Comparison of ENCODE assay signal across 12 mouse cellular contexts in genomic region chr3:89858888-89859287, GRCm38 (mm10). TPM values are rescaled to one million over a fixed set of nuclear protein-coding genes. Genes with fewer than 3 reads are reported as not detected.
DNase-seq lines count a peak whose midpoint lies in the region; ATAC-seq and TF ChIP-seq lines count a peak whose summit lies in the region.
"Had no signal": no experiment of that assay in that cellular context is flagged by ENCODE, and none has a peak within 500 bp of the region (broad histone marks: within the 10 kb centered on the region; RNA-seq: fewer than 3 reads in every experiment).

No protein-coding gene starts in this region.

- peak; percentile 63; the same call in 1 of the 2 replicates for ATAC-seq in hindbrain, embryonic 13.5 days (ENCODE audit: low FRiP score)
- no peak for ATAC-seq in monocyte, adult 5-6 weeks (replicated peaks; ENCODE audit: insufficient number of reproducible peaks, low FRiP score, low TSS enrichment, poor library complexity, severe bottlenecking)

- peak; percentile 44; the same call in 1 of the 2 replicates for TF ChIP-seq POLR2A in cortical plate, adult 2 months (IDR thresholded peaks at IDR 0.05; ENCODE audit: extremely low read depth, insufficient read depth, low read length)

- no peak for DNase-seq in hindbrain, embryonic 10.5 days (ENCODE audit: low spot score)
- peak; percentile 73 to 77 for DNase-seq in layer of hippocampus, adult 8-10 months (ENCODE audit: low spot score in 2 of 2)
- peak; percentile 70 to 79 for DNase-seq in left cerebral cortex, postnatal 36 days (ENCODE audit: low spot score in 2 of 2)
- DNase-seq in spleen, adult 12 weeks (ENCODE audit: low spot score), result no peak
- DNase-seq in cerebellum, postnatal 36 days, result no peak
- DNase-seq: adrenal gland, postnatal 14 days had no signal

- H3K27me3 ChIP-seq in hindbrain, embryonic 13.5 days, result no peaks in the 10 kb centered on the region
- no peaks in the 10 kb centered on the region for H3K27me3 ChIP-seq in hindbrain, embryonic 10.5 days (ENCODE audit: insufficient read depth, poor library complexity, severe bottlenecking)
- H3K27me3 ChIP-seq: heart, embryonic 15.5 days had no signal

- no peak overlapping the region for H3K27ac ChIP-seq in hindbrain, embryonic 13.5 days
- no peak overlapping the region for H3K27ac ChIP-seq in hindbrain, embryonic 10.5 days
- H3K27ac ChIP-seq in cortical plate, adult 2 months (ENCODE audit: insufficient read depth, low read length), result no peak overlapping the region
- H3K27ac ChIP-seq: heart, embryonic 15.5 days; macrophage had no signal

- H3K4me2 ChIP-seq in hindbrain, embryonic 13.5 days, result no peak overlapping the region
- H3K4me2 ChIP-seq: heart, embryonic 15.5 days; liver, embryonic 11.5 days had no signal

- no peak overlapping the region for H3K9ac ChIP-seq in hindbrain, embryonic 13.5 days
- H3K9ac ChIP-seq: heart, embryonic 15.5 days had no signal

- no peaks in the 10 kb centered on the region for H3K36me3 ChIP-seq in hindbrain, embryonic 13.5 days
- no peaks in the 10 kb centered on the region for H3K36me3 ChIP-seq in hindbrain, embryonic 10.5 days
- H3K36me3 ChIP-seq: heart, embryonic 15.5 days had no signal

- WGBS in hindbrain, embryonic 13.5 days, result 61% methylated on average over 8 of the region's 8 CpGs
- WGBS in hindbrain, embryonic 10.5 days, result 76% methylated on average over 8 of the region's 8 CpGs

- TF ChIP-seq CTCF in cortical plate, adult 2 months (IDR thresholded peaks at IDR 0.05; ENCODE audit: extremely low read depth, insufficient read depth, low read length), result no peak

- intact Hi-C loops in left cerebral cortex, postnatal 36 days (cut with DNase I), result loop anchor here (2.0 to 5.0 kb wide), 4 partner anchors 42 to 542 kb away; no protein-coding TSS in a partner anchor

- H3K9me3 ChIP-seq in hindbrain, embryonic 13.5 days, result no peaks in the 10 kb centered on the region
- H3K9me3 ChIP-seq in hindbrain, embryonic 10.5 days, result 0 out of 2 replicates have a peak, but pooled peaks cover 2% of the 10 kb centered on the region
- H3K9me3 ChIP-seq: heart, embryonic 15.5 days had no signal

- H3K4me1 ChIP-seq in hindbrain, embryonic 13.5 days (replicated peaks), result peaks cover 10% of the 10 kb centered on the region
- peaks cover 9% of the 10 kb centered on the region for H3K4me1 ChIP-seq in hindbrain, embryonic 10.5 days (replicated peaks)
- peaks cover 4% of the 10 kb centered on the region; the same call in 1 of the 2 replicates for H3K4me1 ChIP-seq in cortical plate, adult 2 months (ENCODE audit: control insufficient read depth, insufficient read depth, low read length)

- no peak overlapping the region for H3K4me3 ChIP-seq in hindbrain, embryonic 13.5 days
- H3K4me3 ChIP-seq in hindbrain, embryonic 10.5 days, result no peak overlapping the region
- no peak overlapping the region for H3K4me3 ChIP-seq in cortical plate, adult 2 months (ENCODE audit: insufficient read depth, low read length)
- H3K4me3 ChIP-seq: heart, embryonic 15.5 days had no signal

RNA-seq across cellular contexts. Expression of gene She, which starts 27.7 kb away (rescaled TPM):
- 1.7 and 2.1 TPM in 2 replicates for polyA plus RNA-seq in hindbrain, embryonic 13.5 days (2015; fragmentation: Nextera tagmentation; extraction: Ambion mirVana)
- 2.3 and 2.8 TPM in 2 replicates for polyA plus RNA-seq in hindbrain, embryonic 10.5 days (2016; fragmentation: Nextera tagmentation; extraction: Ambion mirVana)
- polyA plus RNA-seq in cortical plate, adult 2 months (2012; rRNA removed), result 2.2 TPM in 2 replicates
- 1 to 10 TPM; 2.9 to 5.3 (median 3.6) TPM for total RNA-seq in layer of hippocampus, adult 8-10 months (2022)
- total RNA-seq in left cerebral cortex, postnatal 36 days (2021), result 1 to 10 TPM; 2.9 to 4.0 TPM
- not detected in 3 replicates for total RNA-seq in monocyte, adult 5-6 weeks (2017)
- polyA plus RNA-seq: macrophage had no signal

RNA-seq across cellular contexts. Expression of gene Il6ra, which starts 54.1 kb away (rescaled TPM):
- 0.98 and 1.1 TPM in 2 replicates for polyA plus RNA-seq in hindbrain, embryonic 13.5 days (2015; fragmentation: Nextera tagmentation; extraction: Ambion mirVana)
- 0.52 and 1.5 TPM in 2 replicates for polyA plus RNA-seq in hindbrain, embryonic 10.5 days (2016; fragmentation: Nextera tagmentation; extraction: Ambion mirVana)
- 2.4 and 2.6 TPM in 2 replicates for polyA plus RNA-seq in cortical plate, adult 2 months (2012; rRNA removed)
- 1 to 10 TPM; 6.6 to 9.4 (median 8.1) TPM for total RNA-seq in layer of hippocampus, adult 8-10 months (2022)
- total RNA-seq in left cerebral cortex, postnatal 36 days (2021), result 1 to 10 TPM; 3.7 to 4.8 TPM
- 36.2 to 60.6 TPM (median 43.2 TPM) in 3 replicates for total RNA-seq in monocyte, adult 5-6 weeks (2017)

Comparison
In these comparisons a context has a peak if more than half of its experiments do, and no peak if none do; other contexts are left out.
1. DNase-seq: peak in layer of hippocampus, adult 8-10 months (2 of 2) and left cerebral cortex, postnatal 36 days (2 of 2); none in hindbrain, embryonic 10.5 days (single experiment), spleen, adult 12 weeks (single experiment) and cerebellum, postnatal 36 days (0 of 2).